Mouse (Mus musculus): ENCODE data around the gene Nup188. TPM values are rescaled to one million over a fixed set of nuclear protein-coding genes. Genes with fewer than 3 reads are reported as not detected.

The Nup188 gene
- polyA plus RNA-seq, 1 experiment from 2014 or later: 54.0 TPM

GRCm38 (mm10) chr2:30259131-30260064, 26.8 kb upstream of the Nup188 start:
- DNase-seq (ENCODE audit: low spot score) (no peak), ATAC-seq (replicated peaks; ENCODE audit: insufficient number of reproducible peaks, low FRiP score, low TSS enrichment, low read depth) (no peak)
- Histone ChIP-seq H3K4me3 (ENCODE audit: low read depth, low read length) (no peak overlapping the region), H3K4me2 (ENCODE audit: low read depth, low read length) (no peak overlapping the region), H3K36me3 (replicated peaks; ENCODE audit: control insufficient read depth, insufficient read depth, low read depth, low read length) (peaks cover 15% of the 10 kb centered on the region), H3K9ac (replicated peaks; ENCODE audit: low read length) (no peak overlapping the region), H3K4me1 (ENCODE audit: control insufficient read depth, insufficient read depth, low read length) (no peaks in the 10 kb centered on the region), H3K27ac (replicated peaks; ENCODE audit: low read depth, low read length) (peak overlapping the region; percentile 13; the same call in 1 of the 2 replicates), H3K9me3 (replicated peaks; ENCODE audit: control insufficient read depth, low read length) (no peaks in the 10 kb centered on the region), H3K27me3 (ENCODE audit: control insufficient read depth, insufficient read depth, low read length) (no peaks in the 10 kb centered on the region)
- WGBS: 94% methylated on average over 15 of the region's 15 CpGs

GRCm38 (mm10) chr2:30261064-30261736, 25.0 kb upstream of the Nup188 start:
- H3K27ac ChIP-seq (replicated peaks; ENCODE audit: low read depth, low read length): no peak overlapping the region
- no peak for DNase-seq (ENCODE audit: low spot score)
- no peak overlapping the region for H3K9ac ChIP-seq (replicated peaks; ENCODE audit: low read length)
- peaks cover 14% of the 10 kb centered on the region for H3K36me3 ChIP-seq (replicated peaks; ENCODE audit: control insufficient read depth, insufficient read depth, low read depth, low read length)
- H3K27me3 ChIP-seq (ENCODE audit: control insufficient read depth, insufficient read depth, low read length): no peaks in the 10 kb centered on the region
- H3K4me2 ChIP-seq (ENCODE audit: low read depth, low read length): no peak overlapping the region
- H3K4me1 ChIP-seq (ENCODE audit: control insufficient read depth, insufficient read depth, low read length): peaks cover 4% of the 10 kb centered on the region; the same call in 1 of the 2 replicates
- no peak for ATAC-seq (replicated peaks; ENCODE audit: insufficient number of reproducible peaks, low FRiP score, low TSS enrichment, low read depth)
- no peak overlapping the region for H3K4me3 ChIP-seq (ENCODE audit: low read depth, low read length)
- H3K9me3 ChIP-seq (replicated peaks; ENCODE audit: control insufficient read depth, low read length): no peaks in the 10 kb centered on the region
- 93% methylated on average over 4 of the region's 4 CpGs for WGBS

- no peak overlapping the region for H3K4me2 ChIP-seq (ENCODE audit: low read depth, low read length)
- H3K4me3 ChIP-seq (ENCODE audit: low read depth, low read length): no peak overlapping the region
- no peaks in the 10 kb centered on the region for H3K9me3 ChIP-seq (replicated peaks; ENCODE audit: control insufficient read depth, low read length)
- H3K27me3 ChIP-seq (ENCODE audit: control insufficient read depth, insufficient read depth, low read length): no peaks in the 10 kb centered on the region
- ATAC-seq (replicated peaks; ENCODE audit: insufficient number of reproducible peaks, low FRiP score, low TSS enrichment, low read depth): no peak
- peaks cover 5% of the 10 kb centered on the region for H3K36me3 ChIP-seq (replicated peaks; ENCODE audit: control insufficient read depth, insufficient read depth, low read depth, low read length)
- WGBS: 89% methylated on average over 18 of the region's 18 CpGs
- no peak overlapping the region for H3K27ac ChIP-seq (replicated peaks; ENCODE audit: low read depth, low read length)
- H3K9ac ChIP-seq (replicated peaks; ENCODE audit: low read length): no peak overlapping the region
- DNase-seq (ENCODE audit: low spot score): no peak
- H3K4me1 ChIP-seq (ENCODE audit: control insufficient read depth, insufficient read depth, low read length): peaks cover 4% of the 10 kb centered on the region; the same call in 1 of the 2 replicates
Observed at GRCm38 (mm10) chr2:30261921-30262839, 24.0 kb upstream of the Nup188 start.

- H3K27ac ChIP-seq (replicated peaks; ENCODE audit: low read depth, low read length): no peak overlapping the region
- no peak overlapping the region for H3K9ac ChIP-seq (replicated peaks; ENCODE audit: low read length)
- no peak overlapping the region for H3K4me3 ChIP-seq (ENCODE audit: low read depth, low read length)
- H3K9me3 ChIP-seq (replicated peaks; ENCODE audit: control insufficient read depth, low read length): no peaks in the 10 kb centered on the region
- H3K36me3 ChIP-seq (replicated peaks; ENCODE audit: control insufficient read depth, insufficient read depth, low read depth, low read length): peaks cover 2% of the 10 kb centered on the region
- DNase-seq (ENCODE audit: low spot score) (no peak), ATAC-seq (replicated peaks; ENCODE audit: insufficient number of reproducible peaks, low FRiP score, low TSS enrichment, low read depth) (no peak)
- peaks cover 4% of the 10 kb centered on the region; the same call in 1 of the 2 replicates for H3K4me1 ChIP-seq (ENCODE audit: control insufficient read depth, insufficient read depth, low read length)
- no peaks in the 10 kb centered on the region for H3K27me3 ChIP-seq (ENCODE audit: control insufficient read depth, insufficient read depth, low read length)
- 77% methylated on average over 4 of the region's 4 CpGs for WGBS
- no peak overlapping the region for H3K4me2 ChIP-seq (ENCODE audit: low read depth, low read length)
Observed at GRCm38 (mm10) chr2:30262840-30263441, 23.3 kb upstream of the Nup188 start.

GRCm38 (mm10) chr2:30263811-30264210, 22.4 kb upstream of the Nup188 start:
- peaks cover 4% of the 10 kb centered on the region; the same call in 1 of the 2 replicates for H3K4me1 ChIP-seq (ENCODE audit: control insufficient read depth, insufficient read depth, low read length)
- no peaks in the 10 kb centered on the region for H3K27me3 ChIP-seq (ENCODE audit: control insufficient read depth, insufficient read depth, low read length)
- no peaks in the 10 kb centered on the region for H3K9me3 ChIP-seq (replicated peaks; ENCODE audit: control insufficient read depth, low read length)
- H3K36me3 ChIP-seq (replicated peaks; ENCODE audit: control insufficient read depth, insufficient read depth, low read depth, low read length): peaks cover 2% of the 10 kb centered on the region; the same call in 1 of the 2 replicates
- no peak for ATAC-seq (replicated peaks; ENCODE audit: insufficient number of reproducible peaks, low FRiP score, low TSS enrichment, low read depth)
- no peak overlapping the region for H3K4me3 ChIP-seq (ENCODE audit: low read depth, low read length)
- no peak for DNase-seq (ENCODE audit: low spot score)
- H3K27ac ChIP-seq (replicated peaks; ENCODE audit: low read depth, low read length): no peak overlapping the region
- 88% methylated on average over 6 of the region's 6 CpGs for WGBS
- H3K4me2 ChIP-seq (ENCODE audit: low read depth, low read length): no peak overlapping the region
- H3K9ac ChIP-seq (replicated peaks; ENCODE audit: low read length): no peak overlapping the region

- Histone ChIP-seq H3K9me3 (replicated peaks; ENCODE audit: control insufficient read depth, low read length) (no peaks in the 10 kb centered on the region), H3K9ac (replicated peaks; ENCODE audit: low read length) (no peak overlapping the region), H3K4me1 (ENCODE audit: control insufficient read depth, insufficient read depth, low read length) (peaks cover 4% of the 10 kb centered on the region; the same call in 1 of the 2 replicates), H3K27me3 (ENCODE audit: control insufficient read depth, insufficient read depth, low read length) (no peaks in the 10 kb centered on the region), H3K4me3 (ENCODE audit: low read depth, low read length) (no peak overlapping the region), H3K4me2 (ENCODE audit: low read depth, low read length) (no peak overlapping the region), H3K36me3 (replicated peaks; ENCODE audit: control insufficient read depth, insufficient read depth, low read depth, low read length) (peaks cover 2% of the 10 kb centered on the region; the same call in 1 of the 2 replicates), H3K27ac (replicated peaks; ENCODE audit: low read depth, low read length) (peak overlapping the region; percentile 63; the same call in 1 of the 2 replicates)
- WGBS: 70% methylated on average over 7 of the region's 7 CpGs
- peak; percentile 60 for DNase-seq (ENCODE audit: low spot score)
- no peak for ATAC-seq (replicated peaks; ENCODE audit: insufficient number of reproducible peaks, low FRiP score, low TSS enrichment, low read depth)
Observed at GRCm38 (mm10) chr2:30264671-30265519, 21.3 kb upstream of the Nup188 start.

All from embryonic facial prominence, embryonic 11.5 days (tissue).